Mouse (Mus musculus) myocyte (in vitro differentiated cells): ENCODE data around the gene Ctbp2.

Experiments used
- CEBPB ChIP-seq: IDR thresholded peaks from 2 replicates; pipeline ENCODE4 v1.6.1; 2011; ENCODE audit warnings: mild to moderate bottlenecking, moderate library complexity; ENCODE audit not compliant: poor library complexity, insufficient read depth, severe bottlenecking
- E2F4 ChIP-seq: IDR thresholded peaks from one replicate; pipeline ENCODE4 v1.6.1; 2011; ENCODE audit warnings: mild to moderate bottlenecking, control low read depth, moderate library complexity; ENCODE audit not compliant: insufficient read depth
- MAX ChIP-seq: IDR thresholded peaks from one replicate; pipeline ENCODE4 v1.6.1; 2011; ENCODE audit warnings: low read depth, mild to moderate bottlenecking, control low read depth
- MYOD1 ChIP-seq, 3 experiments: IDR thresholded peaks; one replicate each; pipeline ENCODE4 v1.6.1; 2011; ENCODE audit warnings: control low read depth in 2 of 3, low read depth in 2 of 3, mild to moderate bottlenecking in 2 of 3, moderate library complexity in 1 of 3; ENCODE audit not compliant: insufficient read length in 2 of 3, control insufficient read depth in 1 of 3
- MYOG ChIP-seq, 3 experiments: IDR thresholded peaks; one replicate each; pipeline ENCODE4 v1.6.1; 2011; ENCODE audit warnings: control low read depth in 2 of 3, low read depth in 2 of 3, mild to moderate bottlenecking in 2 of 3; ENCODE audit not compliant: insufficient read length in 2 of 3, control insufficient read depth in 1 of 3, insufficient read depth in 1 of 3
- POLR2A ChIP-seq: IDR thresholded peaks from one replicate; pipeline ENCODE4 v1.6.1; 2011; ENCODE audit warnings: low read depth, mild to moderate bottlenecking, control low read depth, moderate library complexity; ENCODE audit not compliant: insufficient read length
- POLR2AphosphoS2 ChIP-seq: IDR thresholded peaks from one replicate; pipeline ENCODE4 v1.6.1; 2011; ENCODE audit warnings: low read depth, control low read depth; ENCODE audit not compliant: insufficient read length
- SRF ChIP-seq: IDR thresholded peaks from one replicate; pipeline ENCODE4 v1.6.1; 2011; ENCODE audit warnings: low read depth; ENCODE audit not compliant: control insufficient read depth, insufficient read length
- TCF12 ChIP-seq: IDR thresholded peaks from one replicate; pipeline ENCODE4 v1.6.1; 2011; ENCODE audit warnings: mild to moderate bottlenecking, control low read depth; ENCODE audit not compliant: poor library complexity, insufficient read depth, severe bottlenecking
- TCF3 ChIP-seq: IDR thresholded peaks from one replicate; pipeline ENCODE4 v1.6.1; 2011; ENCODE audit warnings: low read depth, control low read depth; ENCODE audit not compliant: insufficient read length
- USF1 ChIP-seq: IDR thresholded peaks from one replicate; pipeline ENCODE4 v1.6.1; 2011; ENCODE audit warnings: low read depth, mild to moderate bottlenecking, control low read depth, moderate library complexity

- TF ChIP-seq POLR2A: no peak
- no peak for TF ChIP-seq POLR2AphosphoS2
- TF ChIP-seq TCF12: no peak
- TF ChIP-seq CEBPB: no peak
- TF ChIP-seq USF1: no peak
- TF ChIP-seq MAX: no peak
- no peak for TF ChIP-seq MYOG (IDR thresholded peaks at IDR 0.05; ENCODE audit: control insufficient read depth in 1 of 3, insufficient read depth in 1 of 3, insufficient read length in 2 of 3, low read depth in 2 of 3)
- no peak for TF ChIP-seq SRF
- TF ChIP-seq TCF3: no peak
- no peak for TF ChIP-seq MYOD1 (IDR thresholded peaks at IDR 0.05; ENCODE audit: control insufficient read depth in 1 of 3, insufficient read length in 2 of 3, low read depth in 2 of 3)
- no peak for TF ChIP-seq E2F4
Measured at GRCm38 (mm10) chr7:133113185-133113895, 10.8 kb downstream of the Ctbp2 start.
